Mouse (Mus musculus) liver, embryonic 13.5 days (tissue): ENCODE measurements around the gene Rsrp1. TPM values are rescaled to one million over a fixed set of nuclear protein-coding genes. Genes with fewer than 3 reads are reported as not detected.

Experiments used
- ATAC-seq: fragments of 200-750 bp; cut with Nextera tagmentation; 2 replicates; pipeline ENCODE4 v1.8.0; 2017; ENCODE audit warnings: low read depth, mild to moderate bottlenecking, moderate number of reproducible peaks, moderate library complexity
- DNase-seq: peaks from one replicate; pipeline ENCODE4 v3.0.0; 2022
- H3K27ac ChIP-seq: fragments of 300-500 bp; sonication (generic); 2 replicates; pipeline ENCODE4 v1.5.1; 2015; ENCODE audit warnings: moderate library complexity, mild to moderate bottlenecking, inconsistent platforms
- H3K27me3 ChIP-seq: fragments of 300-500 bp; sonication (generic); 2 replicates; pipeline ENCODE4 v1.6.1; 2015; ENCODE audit warnings: mild to moderate bottlenecking, inconsistent platforms
- H3K36me3 ChIP-seq: fragments of 300-500 bp; sonication (generic); 2 replicates; pipeline ENCODE4 v1.6.1; 2015; ENCODE audit warnings: mild to moderate bottlenecking, inconsistent platforms
- H3K4me1 ChIP-seq: fragments of 300-500 bp; sonication (generic); replicated peaks from 2 replicates; pipeline ENCODE4 v1.6.1; 2015; ENCODE audit warnings: inconsistent platforms
- H3K4me2 ChIP-seq: fragments of 300-500 bp; sonication (generic); 2 replicates; pipeline ENCODE4 v1.6.1; 2015; ENCODE audit warnings: inconsistent platforms, mild to moderate bottlenecking, moderate library complexity
- H3K4me3 ChIP-seq: fragments of 300-500 bp; sonication (generic); replicated peaks from 2 replicates; pipeline ENCODE4 v1.5.1; 2015; ENCODE audit warnings: mild to moderate bottlenecking, inconsistent platforms
- H3K9ac ChIP-seq: fragments of 300-500 bp; sonication (generic); 2 replicates; pipeline ENCODE4 v1.6.1; 2015; ENCODE audit warnings: mild to moderate bottlenecking, inconsistent platforms
- H3K9me3 ChIP-seq: fragments of 300-500 bp; sonication (generic); replicated peaks from 2 replicates; pipeline ENCODE4 v1.6.1; 2016; ENCODE audit warnings: inconsistent platforms
- WGBS: fragments of 180-500 bp; shearing (Covaris S2); methylation state at CpG from one replicate; pipeline ENCODE4 v1.1.7; 2015; ENCODE audit not compliant: insufficient replicate concordance; 5-methylcytosine and 5-hydroxymethylcytosine counted together
- polyA plus RNA-seq: library from polyadenylated mRNA; unstranded; fragments of >200 nt; fragmentation: Nextera tagmentation; extraction: Ambion mirVana; gene quantifications from 2 replicates; pipeline ENCODE4 v1.2.1, GENCODE M21; 2015

The Rsrp1 gene
- polyA plus RNA-seq, 1 experiment from 2014 or later, result 232 TPM

DNA sequence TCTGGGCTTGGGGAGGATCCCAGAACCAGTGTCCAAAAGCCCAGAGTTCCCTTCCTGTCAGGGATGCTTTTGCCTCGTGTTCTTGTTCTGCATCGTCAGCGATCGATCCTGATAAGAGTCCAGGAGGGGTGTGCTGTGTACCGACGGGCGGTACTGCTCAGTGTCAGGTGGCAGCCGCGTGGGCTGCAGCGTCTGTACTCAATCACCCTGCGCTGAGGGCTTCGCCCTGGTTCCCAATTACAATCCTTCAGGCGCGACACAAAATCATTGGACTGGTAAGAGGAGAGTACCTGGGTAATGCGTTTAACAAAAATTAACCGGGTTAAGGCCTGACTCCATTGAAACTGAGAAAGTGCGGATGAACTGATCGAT is 45.2 kb downstream of the Rsrp1 start:
- Histone ChIP-seq H3K9me3 (no peaks in the 10 kb centered on the region), H3K36me3 (no peaks in the 10 kb centered on the region), H3K27me3 (peaks cover 11% of the 10 kb centered on the region), H3K4me2 (peak overlapping the region; percentile 13; the same call in 1 of the 2 replicates), H3K4me1 (peaks cover 43% of the 10 kb centered on the region), H3K4me3 (no peak overlapping the region), H3K9ac (peak overlapping the region; percentile 7; the same call in 1 of the 2 replicates), H3K27ac (no peak overlapping the region)
- ATAC-seq, result peak; percentile 59
- no peak for DNase-seq
- 67% methylated on average over 18 of the region's 18 CpGs for WGBS

DNA sequence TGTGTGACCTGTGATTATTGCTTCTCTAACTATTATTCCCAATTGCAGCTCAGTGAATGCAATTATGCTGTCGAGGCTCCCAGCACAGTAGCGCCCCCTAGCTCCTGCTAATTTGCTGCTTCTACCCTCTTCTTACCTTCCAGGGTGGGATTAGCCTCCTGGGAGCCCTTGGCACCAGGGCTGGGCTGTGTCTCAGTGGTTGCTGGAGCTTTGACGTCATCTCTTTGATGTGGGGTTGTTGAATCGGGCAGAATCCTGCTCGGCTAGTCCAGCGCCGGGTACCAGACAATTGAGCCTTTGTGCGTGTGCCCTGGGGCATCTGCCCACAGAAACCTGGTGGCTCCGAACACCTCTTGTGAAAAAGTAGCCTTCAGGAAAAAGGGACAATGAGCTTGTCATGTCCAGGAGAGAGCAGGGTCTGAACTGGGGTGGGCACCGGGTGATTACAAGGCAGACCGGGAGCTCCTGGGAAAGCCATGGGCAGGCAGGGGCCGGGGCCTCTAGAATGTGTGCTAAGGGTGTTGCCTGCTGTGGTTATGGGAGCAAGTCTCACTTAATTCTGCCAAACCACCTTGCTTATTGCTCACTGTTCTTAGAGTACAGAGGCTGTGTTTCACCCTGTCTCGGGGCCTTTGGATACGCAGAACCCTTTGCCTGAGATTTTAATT is 52.0 kb downstream of the Rsrp1 start:
- Histone ChIP-seq H3K4me2 (no peak overlapping the region), H3K27me3 (peaks cover 7% of the 10 kb centered on the region), H3K9ac (no peak overlapping the region), H3K9me3 (no peaks in the 10 kb centered on the region), H3K4me1 (peaks cover 19% of the 10 kb centered on the region), H3K4me3 (no peak overlapping the region), H3K36me3 (no peaks in the 10 kb centered on the region), H3K27ac (0 out of 2 replicates have a peak overlapping the region, but pooled peaks have one; percentile 7)
- 61% methylated on average over 14 of the region's 14 CpGs for WGBS
- DNase-seq (no peak), ATAC-seq (no peak)

DNA sequence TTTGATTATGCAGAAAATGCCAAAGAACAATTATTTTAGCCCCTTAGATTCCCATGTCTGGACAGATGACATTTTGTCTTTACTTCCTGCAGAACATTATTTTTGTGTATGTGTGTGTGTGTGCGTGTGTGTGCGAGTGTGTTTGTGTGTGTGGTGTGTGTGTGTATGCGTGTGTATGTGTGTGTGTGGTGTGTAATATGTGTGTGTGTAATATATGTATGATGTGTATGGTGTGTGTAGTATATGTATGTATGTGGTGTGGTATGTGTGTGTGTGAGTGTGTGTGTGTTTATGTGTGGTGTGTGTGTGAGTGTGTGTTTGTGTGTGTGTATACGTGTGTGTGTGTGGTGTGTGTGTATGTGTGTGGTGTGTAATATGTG is 52.5 kb downstream of the Rsrp1 start:
- Histone ChIP-seq H3K9ac (no peak overlapping the region), H3K4me1 (peaks cover 24% of the 10 kb centered on the region), H3K27me3 (peaks cover 7% of the 10 kb centered on the region), H3K27ac (no peak overlapping the region), H3K36me3 (no peaks in the 10 kb centered on the region), H3K4me2 (no peak overlapping the region), H3K4me3 (no peak overlapping the region), H3K9me3 (no peaks in the 10 kb centered on the region)
- DNase-seq, result no peak
- WGBS, result 88% methylated on average over 4 of the region's 4 CpGs
- no peak for ATAC-seq

Other genes with a start within 250 kb of the Rsrp1 start
- 1.2 and 1.3 TPM in 2 replicates for gene Man1c1, start 219.3 kb upstream of the Rsrp1 start, polyA plus RNA-seq
- 20.3 and 23.1 TPM in 2 replicates for gene Ldlrap1, start 155.6 kb upstream of the Rsrp1 start, polyA plus RNA-seq
- 19.0 and 23.3 TPM in 2 replicates for gene Maco1, start 70.2 kb upstream of the Rsrp1 start, polyA plus RNA-seq
- 545 and 561 TPM in 2 replicates for gene Rhd, start 59.1 kb upstream of the Rsrp1 start, polyA plus RNA-seq
- gene Tmem50a, start 8.6 kb upstream of the Rsrp1 start, polyA plus RNA-seq, result 83.1 and 92.7 TPM in 2 replicates
- gene Syf2, start 7.3 kb downstream of the Rsrp1 start, polyA plus RNA-seq, result 61.7 and 77.5 TPM in 2 replicates
- gene Runx3, start 197.1 kb downstream of the Rsrp1 start, polyA plus RNA-seq, result 0.79 and 0.83 TPM in 2 replicates